Mouse (Mus musculus) urinary bladder, postnatal 10 days (tissue): ENCODE measurements around the gene Olig2.
"Not testable (repeated sequence)": the region's sequence is repeated elsewhere in the genome, so short reads cannot be mapped to it uniquely, and the experiment has no call there.

Source experiments
- DNase-seq: peaks from one replicate; pipeline ENCODE4 v3.0.0; 2022; ENCODE audit warnings: low spot score

Olig2 gene

GRCm38 (mm10) chr16:91226883-91227759, 1.9 kb downstream of the Olig2 start:
- no peak for DNase-seq

- no peak for DNase-seq
Measured at GRCm38 (mm10) chr16:91227760-91228043, 2.4 kb downstream of the Olig2 start.

- DNase-seq: no peak
Measured at GRCm38 (mm10) chr16:91228238-91229071, 3.2 kb downstream of the Olig2 start.

DNA sequence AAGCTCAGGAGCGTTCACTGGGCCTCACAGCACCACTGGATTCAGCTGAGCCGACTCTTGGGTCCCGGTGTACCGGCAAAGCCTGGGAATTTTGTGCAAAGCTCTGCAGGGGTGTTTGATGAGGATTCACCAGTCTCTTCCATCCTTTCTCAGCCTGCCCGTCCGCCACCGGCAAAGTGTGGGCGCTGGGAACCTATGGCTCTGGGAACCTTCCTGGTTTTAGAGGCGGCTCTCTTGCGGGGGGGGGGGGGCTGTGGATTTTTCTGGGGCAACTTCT, 3.8 kb downstream of the Olig2 start:
- DNase-seq: no peak

DNA sequence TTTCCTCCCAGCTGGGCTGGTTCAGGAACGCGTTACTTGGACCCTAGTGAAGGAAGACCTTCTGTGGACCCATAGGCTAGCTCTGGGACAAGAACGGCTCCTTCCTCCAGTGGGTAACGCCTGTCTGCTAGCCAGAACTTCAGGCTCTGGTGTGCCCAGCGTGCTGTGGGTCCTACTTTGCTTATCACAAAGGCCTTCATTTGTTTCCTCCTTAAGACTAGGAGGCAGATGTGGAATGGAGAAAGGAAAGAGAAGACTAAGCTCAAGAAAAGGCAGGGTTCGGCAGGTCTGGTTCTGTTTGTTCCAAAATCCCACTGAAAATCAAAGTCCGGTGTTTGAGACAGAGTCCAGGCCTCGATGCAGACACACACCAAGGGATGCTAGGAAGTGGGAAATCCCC, 4.4 kb downstream of the Olig2 start:
- no peak for DNase-seq

DNA sequence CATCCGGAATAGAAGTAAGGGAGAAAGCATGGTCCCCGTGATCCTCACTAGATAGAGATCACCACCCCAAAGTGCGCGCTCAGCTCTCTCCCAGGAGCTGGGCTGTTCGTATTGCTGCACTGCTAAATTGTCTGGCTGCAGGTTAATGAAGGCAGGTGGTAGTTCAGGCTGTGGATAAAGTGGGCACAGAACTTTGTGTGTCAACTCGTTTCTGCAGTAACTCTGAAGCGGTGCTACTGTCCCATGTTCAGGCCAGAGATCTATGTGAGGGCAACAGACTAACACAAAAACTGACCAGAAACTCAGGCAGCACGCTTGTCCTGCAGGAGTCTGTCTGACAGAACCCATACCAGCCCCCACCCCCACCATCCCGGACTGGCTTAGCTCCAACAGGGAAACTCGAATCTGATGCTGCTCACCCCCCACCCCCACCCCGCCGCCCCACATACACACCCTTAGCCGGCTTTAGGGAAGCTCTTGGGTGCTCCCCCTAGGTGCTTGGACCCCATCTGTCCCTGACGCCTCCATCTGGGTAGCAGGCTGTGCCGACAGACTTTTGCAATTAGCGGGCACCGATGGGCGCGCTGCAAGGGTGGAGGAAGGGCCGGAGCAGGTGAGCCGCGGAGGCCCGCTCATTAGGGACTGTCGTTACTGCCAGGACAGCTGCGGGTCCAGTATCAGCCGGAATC, 6.7 kb downstream of the Olig2 start:
- DNase-seq: no peak

GRCm38 (mm10) chr16:91232470-91233240, 7.4 kb downstream of the Olig2 start:
- no peak for DNase-seq

DNA sequence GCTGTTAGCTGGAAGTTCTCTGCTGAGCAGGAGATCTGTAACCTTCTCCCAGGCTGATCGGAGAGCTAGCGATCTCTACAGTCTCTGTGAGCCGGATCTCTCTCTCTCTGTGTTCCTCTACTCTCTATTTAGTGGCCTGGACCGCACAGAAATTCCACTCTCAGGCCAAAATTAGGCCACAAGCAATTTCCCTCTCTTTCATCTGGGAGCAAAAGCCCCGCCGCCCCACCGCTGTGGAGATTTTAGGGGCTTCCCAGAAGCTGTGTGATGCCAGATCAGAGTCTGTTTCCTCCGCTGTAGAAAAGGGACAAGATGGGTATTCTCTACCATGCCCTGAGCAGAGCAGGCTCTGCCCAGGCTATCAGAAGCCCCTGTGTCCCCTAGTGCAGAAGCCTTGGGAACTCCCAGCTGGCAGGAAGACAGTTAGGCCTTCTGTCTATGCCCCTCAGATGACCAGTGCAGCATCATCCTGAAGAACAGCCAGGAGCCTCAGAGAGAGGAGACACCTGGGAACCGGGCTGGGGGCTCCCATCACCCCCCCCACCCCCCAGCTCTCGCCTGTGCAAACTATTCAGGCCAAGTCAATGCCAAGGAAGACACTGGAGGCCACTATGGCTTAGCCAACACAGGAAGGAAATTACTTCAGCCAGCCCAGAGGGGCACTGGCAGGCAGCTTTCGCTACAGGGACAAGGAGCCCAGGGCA, 8.1 kb downstream of the Olig2 start:
- no peak for DNase-seq

DNA sequence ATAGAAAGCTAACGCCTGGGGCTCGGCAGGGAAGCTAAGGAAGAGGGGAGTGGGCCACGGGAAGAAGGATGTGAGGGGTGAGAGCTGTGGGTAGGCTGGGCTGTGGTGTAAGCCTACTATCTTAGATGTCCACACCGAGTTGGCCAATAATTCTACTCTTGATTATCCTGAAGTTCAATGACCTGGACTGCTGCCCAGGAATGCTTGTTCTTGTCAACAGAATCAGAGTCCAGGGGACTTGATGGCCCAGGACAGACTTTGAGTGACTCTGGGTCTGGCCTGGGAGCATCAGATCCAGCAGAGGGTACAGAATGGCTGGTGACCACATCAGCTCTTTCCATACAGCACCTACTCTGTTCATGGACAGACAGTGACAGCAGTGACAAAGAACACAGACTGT, 13.8 kb downstream of the Olig2 start:
- DNase-seq: no peak

DNA sequence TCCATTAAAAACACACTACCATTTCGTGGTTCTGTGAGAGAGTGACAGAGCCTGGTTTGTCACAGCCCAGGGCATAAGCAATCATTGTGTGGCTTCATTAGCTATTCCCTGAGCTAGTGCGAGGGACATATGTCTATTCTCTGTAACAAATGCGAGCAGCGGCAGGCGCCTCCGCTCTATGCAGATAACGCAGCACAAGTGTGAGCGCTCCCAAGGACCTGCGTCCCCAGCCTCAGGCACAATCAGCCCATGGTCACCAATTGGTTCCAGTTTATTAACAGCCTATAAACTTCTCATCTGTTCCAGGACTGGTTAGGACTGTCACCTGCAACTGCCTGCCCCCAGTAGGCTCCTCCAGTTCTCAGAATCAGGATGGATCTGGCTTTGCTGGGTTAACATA, 21.0 kb downstream of the Olig2 start:
- no peak for DNase-seq

GRCm38 (mm10) chr16:91255419-91256164, 30.3 kb downstream of the Olig2 start:
- DNase-seq: not testable (repeated sequence)

- DNase-seq: no peak
Measured at GRCm38 (mm10) chr16:91258956-91259355, 33.7 kb downstream of the Olig2 start.

- no peak for DNase-seq
Measured at GRCm38 (mm10) chr16:91260861-91261260, 35.6 kb downstream of the Olig2 start.

GRCm38 (mm10) chr16:91262467-91263220, 37.4 kb downstream of the Olig2 start:
- DNase-seq: no peak

DNA sequence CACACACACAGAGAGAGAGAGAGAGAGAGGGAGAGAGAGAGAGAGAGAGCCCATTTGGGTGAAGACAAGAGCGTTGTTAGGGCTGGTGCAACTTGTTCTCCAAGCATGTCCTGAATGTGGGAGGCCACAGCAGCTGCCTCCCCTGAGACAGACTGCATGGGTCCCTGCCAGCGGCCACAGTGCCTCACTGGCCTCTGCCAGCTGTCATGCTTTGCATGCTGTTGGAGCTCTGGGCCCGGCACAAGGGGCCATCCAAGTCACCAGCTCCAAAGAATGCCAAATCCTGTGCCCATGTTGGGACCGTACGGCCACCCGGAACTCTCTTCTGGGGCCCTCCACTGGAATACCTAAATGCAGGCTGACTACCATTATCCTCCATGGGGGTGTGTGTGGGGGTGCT, 40.7 kb downstream of the Olig2 start:
- no peak for DNase-seq

GRCm38 (mm10) chr16:91268724-91269452, 43.6 kb downstream of the Olig2 start:
- no peak for DNase-seq

DNA sequence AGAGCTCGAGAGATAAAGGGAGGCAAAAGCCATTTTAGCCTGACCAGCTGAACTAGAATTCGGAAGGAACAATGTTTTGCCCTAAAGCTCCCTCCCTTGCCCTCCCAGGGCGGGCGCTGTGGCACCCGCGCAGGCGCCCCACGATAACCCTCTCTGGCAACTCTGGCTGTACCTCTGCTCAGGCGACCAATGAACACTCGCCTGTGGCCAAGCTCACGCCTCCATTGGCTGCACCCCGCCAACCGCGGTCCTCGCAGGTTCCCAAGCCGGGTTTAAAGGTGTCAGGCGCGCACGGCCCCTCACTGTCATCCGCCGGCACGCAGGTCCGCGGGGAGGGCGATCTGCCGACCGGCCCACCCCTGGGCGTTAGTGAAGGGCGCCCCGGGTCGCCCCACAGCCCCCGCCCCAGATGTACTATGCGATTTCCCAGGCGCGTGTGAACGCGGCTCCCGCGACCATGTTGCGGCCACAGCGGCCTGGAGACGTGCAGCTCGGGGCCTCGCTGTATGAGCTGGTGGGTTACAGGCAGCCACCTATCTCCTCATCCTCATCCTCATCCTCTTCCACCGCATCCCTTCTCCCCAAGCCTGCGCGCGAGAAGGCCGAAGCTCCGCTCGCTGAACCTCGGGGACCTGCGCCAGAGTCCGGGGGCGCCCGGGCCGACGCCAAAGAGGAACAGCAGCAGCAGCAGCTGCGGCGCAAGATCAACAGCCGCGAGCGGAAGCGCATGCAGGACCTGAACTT, 44.4 kb downstream of the Olig2 start, which contains the start of gene Olig1:
Olig1 (plus strand) TSS at position 305 of the 744 bp plus-strand sequence.
- no peak for DNase-seq

- DNase-seq: no peak
Measured at GRCm38 (mm10) chr16:91270212-91270971, 45.1 kb downstream of the Olig2 start.
